In genomic region chr8:90828181-90828986, GRCm38 (mm10) we compare ENCODE assay signal across 8 mouse cellular contexts. TPM values are rescaled to one million over a fixed set of nuclear protein-coding genes. Genes with fewer than 3 reads are reported as not detected.
DNase-seq lines count a peak whose midpoint lies in the region; ATAC-seq and TF ChIP-seq lines count a peak whose summit lies in the region.

Gene Chd9, plus strand, starts transcription at chr8:90828352.

- no peaks in the 10 kb centered on the region for H3K36me3 ChIP-seq in hindbrain, postnatal 0 days (ENCODE audit: insufficient read depth, low read length)

- intact Hi-C loops in gastrocnemius, adult 2 months (cut with DNase I) = loop anchor here (1.0 to 2.0 kb wide), 4 partner anchors 48 to 191 kb away; no protein-coding TSS in a partner anchor
- intact Hi-C loops in left cerebral cortex, adult 2 months (cut with DNase I) = loop anchor here (1.0 to 2.0 kb wide), 3 partner anchors 48 to 190 kb away; no protein-coding TSS in a partner anchor

- no peak; the same call in 1 of the 2 replicates for TF ChIP-seq CTCF in gastrocnemius, adult 2 months (IDR thresholded peaks at IDR 0.05)
- peak; percentile 99 for TF ChIP-seq CTCF in hindbrain, postnatal 0 days (IDR thresholded peaks at IDR 0.05; ENCODE audit: low read depth)
- peak; percentile 100 for TF ChIP-seq CTCF in left cerebral cortex, adult 2 months (IDR thresholded peaks at IDR 0.05)

- DNase-seq in WW6 (ENCODE audit: low read depth, low spot score) = peak; percentile 92
- peak; percentile 98 to 99 for DNase-seq in cerebellum, postnatal 4 days (ENCODE audit: low spot score in 2 of 2)
- DNase-seq in gastrocnemius, adult 2 months = peak; percentile 97
- DNase-seq in hindbrain, postnatal 0 days (ENCODE audit: low spot score) = peak; percentile 96
- DNase-seq in left cerebral cortex, adult 2 months (ENCODE audit: extremely low spot score in 1 of 2, low spot score in 2 of 2) = peak; percentile 97 to 99
- peak; percentile 97 to 99 for DNase-seq in right cerebral cortex, adult 2 months (ENCODE audit: low spot score in 2 of 2)
- DNase-seq in urinary bladder, postnatal 14 days (ENCODE audit: low spot score) = peak; percentile 98

- no peaks in the 10 kb centered on the region for H3K27me3 ChIP-seq in hindbrain, postnatal 0 days (ENCODE audit: insufficient read depth, low read length)

- peak within 1 kb of the TSS; percentile 71 for H3K4me3 ChIP-seq in gastrocnemius, adult 2 months
- peak within 1 kb of the TSS; percentile 60 for H3K4me3 ChIP-seq in hindbrain, postnatal 0 days (ENCODE audit: low read length)
- H3K4me3 ChIP-seq in left cerebral cortex, adult 2 months = peak within 1 kb of the TSS; percentile 80

- WGBS in hindbrain, postnatal 0 days = 2% methylated on average over 39 of the region's 39 CpGs

- H3K4me2 ChIP-seq in hindbrain, postnatal 0 days (ENCODE audit: low read depth, low read length) = peak within 1 kb of the TSS; percentile 85

- peak within 1 kb of the TSS; percentile 93 for H3K27ac ChIP-seq in gastrocnemius, adult 2 months
- peak within 1 kb of the TSS; percentile 72 for H3K27ac ChIP-seq in hindbrain, postnatal 0 days
- peak within 1 kb of the TSS; percentile 93 for H3K27ac ChIP-seq in left cerebral cortex, adult 2 months

- peaks cover 6% of the 10 kb centered on the region; the same call in 1 of the 2 replicates for H3K4me1 ChIP-seq in hindbrain, postnatal 0 days (ENCODE audit: insufficient read depth, low read length)

- H3K9me3 ChIP-seq in hindbrain, postnatal 0 days (ENCODE audit: low read length) = no peaks in the 10 kb centered on the region

- ATAC-seq in hindbrain, postnatal 0 days = peak; percentile 96
- peak; percentile 96 for ATAC-seq in megakaryocyte, adult 5-6 weeks (ENCODE audit: poor library complexity, severe bottlenecking)

- peak within 1 kb of the TSS; percentile 51 for H3K9ac ChIP-seq in hindbrain, postnatal 0 days (replicated peaks; ENCODE audit: low read length)

RNA-seq across cellular contexts. Expression of gene Chd9, which starts in this region (rescaled TPM):
- 10 to 100 TPM; 47.2 to 49.5 TPM for total RNA-seq in gastrocnemius, adult 2 months (2021)
- 87.2 and 112 TPM in 2 replicates for total RNA-seq in hindbrain, postnatal 0 days (2014; rRNA removed)
- polyA plus RNA-seq in hindbrain, postnatal 0 days (2015; fragmentation: Nextera tagmentation; extraction: Ambion mirVana) = 103 and 106 TPM in 2 replicates
- total RNA-seq in left cerebral cortex, adult 2 months (2021) = 100 to 1,000 TPM; 226 to 228 TPM
- 91.1 and 104 TPM in 2 replicates for total RNA-seq in megakaryocyte, adult 5-6 weeks (2015)
- 39.0 and 45.6 TPM in 2 replicates for total RNA-seq in megakaryocyte, adult 5-6 weeks (2017)

Comparison
In these comparisons a context has a peak if more than half of its experiments do, and no peak if none do; other contexts are left out.
1. Peak in every context shown above with its lines: DNase-seq, ATAC-seq, H3K4me3 ChIP-seq and H3K27ac ChIP-seq.